Mouse (Mus musculus): ENCODE results near the gene Adora3.

DNA sequence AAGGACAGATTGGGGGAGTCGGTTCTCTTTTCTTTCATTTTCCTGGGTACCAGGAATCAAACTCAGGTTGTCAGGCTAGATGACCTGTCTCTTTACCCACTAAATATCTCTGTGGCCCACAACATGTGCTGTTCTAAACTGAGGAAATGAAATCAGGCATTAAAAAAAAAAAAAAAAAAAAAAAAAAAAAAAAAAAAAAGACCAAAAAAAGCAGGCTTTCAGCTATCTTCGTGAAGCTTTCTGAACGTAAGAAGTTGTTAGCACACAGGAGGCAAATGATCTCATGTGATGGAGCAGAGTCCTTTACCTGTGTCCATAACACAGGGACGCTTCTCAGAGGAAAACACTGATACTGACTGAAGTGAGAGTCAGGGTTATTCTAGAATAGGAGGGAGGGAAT, 65.5 kb downstream of the Adora3 start:
- TF ChIP-seq GATA1 (IDR thresholded peaks at IDR 0.05; ENCODE audit: borderline replicate concordance, low read length) (no peak), FLI1 (IDR thresholded peaks at IDR 0.05; ENCODE audit: low read length) (no peak)

Measured in megakaryocyte, embryonic 14.5 days (primary cell).